Mouse (Mus musculus): ENCODE results near the gene Impg2. TPM values are rescaled to one million over a fixed set of nuclear protein-coding genes. Genes with fewer than 3 reads are reported as not detected.
A peak's percentile ranks its signal among the peaks of the same experiment; 100 is the strongest.

Impg2 gene
- total RNA-seq (2014; rRNA removed) (0.38 and 0.61 TPM in 2 replicates), polyA plus RNA-seq (2015; fragmentation: Nextera tagmentation; extraction: Ambion mirVana) (0.10 and 0.27 TPM in 2 replicates)

DNA sequence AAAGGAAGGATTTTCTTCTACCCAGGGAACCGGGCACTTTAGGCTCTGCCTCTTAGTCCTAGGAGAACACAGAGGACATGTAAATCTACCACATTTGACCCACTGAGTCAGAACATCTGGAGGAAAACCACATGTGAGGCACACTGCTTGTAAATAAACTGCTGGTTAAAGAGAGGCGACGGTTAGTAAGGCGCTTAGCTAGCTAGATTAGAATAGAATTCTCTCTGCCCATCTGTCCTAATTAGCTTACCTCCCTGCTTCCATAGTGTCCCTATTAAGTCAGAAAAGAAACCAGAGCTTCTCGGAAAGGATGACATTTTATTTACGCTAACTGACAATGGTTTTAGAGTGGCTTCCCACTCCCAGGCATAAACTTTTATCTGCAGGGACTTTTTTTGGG lies at the start of gene Impg2:
Impg2 (plus strand) TSS at position 263 of the 400 bp plus-strand sequence.
- TF ChIP-seq CTCF (IDR thresholded peaks at IDR 0.05): no peak
- Histone ChIP-seq H3K27ac (ENCODE audit: low read depth, low read length) (no peak within 1 kb of the TSS), H3K27me3 (ENCODE audit: insufficient read depth, low read length) (no peaks in the 10 kb centered on the region), H3K9me3 (ENCODE audit: low read length) (no peaks in the 10 kb centered on the region), H3K36me3 (ENCODE audit: insufficient read depth, low read length) (no peaks in the 10 kb centered on the region), H3K4me1 (ENCODE audit: insufficient read depth, low read length) (no peaks in the 10 kb centered on the region), H3K4me3 (ENCODE audit: low read depth, low read length) (no peak within 1 kb of the TSS), H3K9ac (replicated peaks; ENCODE audit: low read length, poor library complexity, severe bottlenecking) (no peak within 1 kb of the TSS), H3K4me2 (ENCODE audit: low read depth, low read length, poor library complexity, severe bottlenecking) (no peak within 1 kb of the TSS)
- ATAC-seq (ENCODE audit: low FRiP score) (no peak), DNase-seq (ENCODE audit: low spot score) (no peak)
- WGBS: 66% methylated on average over 6 of the region's 6 CpGs

DNA sequence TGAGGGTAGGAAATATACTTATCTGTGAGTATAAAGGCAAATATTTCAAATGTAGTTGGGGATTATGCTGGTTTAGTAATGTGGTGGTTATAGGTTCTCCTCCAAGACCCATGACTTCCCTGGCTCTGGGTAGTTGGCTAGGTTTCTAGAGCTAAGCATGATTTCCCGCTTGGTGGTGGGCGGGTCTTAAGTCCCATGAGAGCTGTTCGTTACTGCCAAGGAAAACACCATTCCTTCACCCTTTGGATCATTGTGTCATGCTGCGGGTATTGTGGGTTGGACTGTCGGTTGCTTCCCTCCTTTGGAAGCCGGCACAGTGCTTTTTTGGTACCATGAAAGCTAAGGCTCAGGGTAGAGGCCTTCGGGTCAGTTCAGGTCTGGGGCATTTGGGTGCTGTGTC lies 40.6 kb upstream of the Impg2 start:
- H3K27me3 ChIP-seq (ENCODE audit: insufficient read depth, low read length): no peaks in the 10 kb centered on the region
- no peak for TF ChIP-seq CTCF (IDR thresholded peaks at IDR 0.05)
- H3K9ac ChIP-seq (replicated peaks; ENCODE audit: low read length, poor library complexity, severe bottlenecking): no peak overlapping the region
- DNase-seq (ENCODE audit: low spot score) (no peak), ATAC-seq (ENCODE audit: low FRiP score) (no peak)
- no peaks in the 10 kb centered on the region for H3K4me1 ChIP-seq (ENCODE audit: insufficient read depth, low read length)
- H3K27ac ChIP-seq (ENCODE audit: low read depth, low read length): no peak overlapping the region
- H3K4me2 ChIP-seq (ENCODE audit: low read depth, low read length, poor library complexity, severe bottlenecking): no peak overlapping the region
- no peaks in the 10 kb centered on the region for H3K9me3 ChIP-seq (ENCODE audit: low read length)
- H3K36me3 ChIP-seq (ENCODE audit: insufficient read depth, low read length): peaks cover 8% of the 10 kb centered on the region
- 86% methylated on average over 7 of the region's 7 CpGs for WGBS
- no peak overlapping the region for H3K4me3 ChIP-seq (ENCODE audit: low read depth, low read length)

DNA sequence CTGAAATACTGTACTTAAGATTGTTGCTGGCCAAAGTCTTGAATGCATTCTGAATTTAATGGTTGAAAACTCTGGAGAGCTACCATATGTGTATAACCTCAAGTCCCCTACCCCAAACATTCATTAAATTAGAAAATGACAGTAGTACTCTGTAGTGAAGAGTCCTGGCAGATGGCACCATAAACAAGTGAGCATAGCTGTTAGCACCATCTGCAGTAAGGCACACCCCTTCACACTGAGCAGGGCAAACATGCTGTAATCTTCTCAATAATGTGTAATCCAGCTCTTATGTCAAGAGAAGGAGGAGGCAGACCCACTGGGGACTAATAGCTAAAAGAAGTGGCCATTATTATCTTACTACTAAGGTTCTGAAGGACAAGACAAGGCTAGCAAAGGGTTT lies 33.9 kb upstream of the Impg2 start:
- H3K9me3 ChIP-seq (ENCODE audit: low read length): no peaks in the 10 kb centered on the region
- H3K4me3 ChIP-seq (ENCODE audit: low read depth, low read length): no peak overlapping the region
- TF ChIP-seq CTCF (IDR thresholded peaks at IDR 0.05): no peak
- no peak overlapping the region for H3K4me2 ChIP-seq (ENCODE audit: low read depth, low read length, poor library complexity, severe bottlenecking)
- no peak overlapping the region for H3K9ac ChIP-seq (replicated peaks; ENCODE audit: low read length, poor library complexity, severe bottlenecking)
- peaks cover 24% of the 10 kb centered on the region for H3K36me3 ChIP-seq (ENCODE audit: insufficient read depth, low read length)
- no peaks in the 10 kb centered on the region for H3K27me3 ChIP-seq (ENCODE audit: insufficient read depth, low read length)
- ATAC-seq (ENCODE audit: low FRiP score) (no peak), DNase-seq (ENCODE audit: low spot score) (peak; percentile 18)
- H3K4me1 ChIP-seq (ENCODE audit: insufficient read depth, low read length): no peaks in the 10 kb centered on the region
- no peak overlapping the region for H3K27ac ChIP-seq (ENCODE audit: low read depth, low read length)

DNA sequence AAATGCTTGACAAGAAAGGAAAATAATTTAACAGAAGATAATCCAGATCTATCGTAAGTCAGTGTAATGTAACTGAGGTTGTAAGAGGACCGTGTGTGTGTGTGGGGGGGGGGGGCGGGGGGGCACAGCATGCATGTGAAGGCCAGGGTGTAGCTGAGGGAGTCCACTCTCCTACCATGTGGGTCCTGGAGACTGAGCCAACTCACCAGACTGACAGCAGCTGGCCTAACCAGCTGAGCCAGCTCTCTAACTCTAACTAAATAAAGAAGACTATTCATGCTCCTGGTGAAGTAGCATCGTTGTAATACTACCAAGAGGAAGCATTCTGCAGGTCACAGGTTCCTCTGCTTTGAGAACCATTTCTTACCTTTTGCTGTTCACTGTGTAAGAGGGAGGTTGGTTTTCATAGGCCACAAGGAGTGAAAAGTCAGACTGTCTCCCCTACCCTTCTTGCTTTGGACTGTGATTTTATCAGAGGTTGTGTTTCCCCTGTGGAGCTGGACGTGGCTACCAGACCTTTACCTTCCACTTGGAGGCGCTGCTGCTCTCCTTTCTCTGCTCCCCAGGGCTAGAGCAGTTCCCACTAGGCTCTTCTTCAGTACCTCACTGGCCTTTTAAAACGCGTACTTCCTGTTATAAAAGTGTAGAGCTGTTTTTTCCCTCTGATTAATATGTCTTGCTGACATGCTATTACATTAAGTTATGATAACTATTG lies 28.1 kb upstream of the Impg2 start:
- ATAC-seq (ENCODE audit: low FRiP score) (no peak), DNase-seq (ENCODE audit: low spot score) (peak; percentile 36)
- H3K4me1 ChIP-seq (ENCODE audit: insufficient read depth, low read length): no peaks in the 10 kb centered on the region
- peak; percentile 54 for TF ChIP-seq CTCF (IDR thresholded peaks at IDR 0.05)
- 70% methylated on average over 8 of the region's 8 CpGs for WGBS
- no peaks in the 10 kb centered on the region for H3K27me3 ChIP-seq (ENCODE audit: insufficient read depth, low read length)
- no peak overlapping the region for H3K27ac ChIP-seq (ENCODE audit: low read depth, low read length)
- H3K4me3 ChIP-seq (ENCODE audit: low read depth, low read length): no peak overlapping the region
- H3K4me2 ChIP-seq (ENCODE audit: low read depth, low read length, poor library complexity, severe bottlenecking): no peak overlapping the region
- no peaks in the 10 kb centered on the region for H3K9me3 ChIP-seq (ENCODE audit: low read length)
- H3K36me3 ChIP-seq (ENCODE audit: insufficient read depth, low read length): peaks cover 21% of the 10 kb centered on the region
- H3K9ac ChIP-seq (replicated peaks; ENCODE audit: low read length, poor library complexity, severe bottlenecking): no peak overlapping the region

DNA sequence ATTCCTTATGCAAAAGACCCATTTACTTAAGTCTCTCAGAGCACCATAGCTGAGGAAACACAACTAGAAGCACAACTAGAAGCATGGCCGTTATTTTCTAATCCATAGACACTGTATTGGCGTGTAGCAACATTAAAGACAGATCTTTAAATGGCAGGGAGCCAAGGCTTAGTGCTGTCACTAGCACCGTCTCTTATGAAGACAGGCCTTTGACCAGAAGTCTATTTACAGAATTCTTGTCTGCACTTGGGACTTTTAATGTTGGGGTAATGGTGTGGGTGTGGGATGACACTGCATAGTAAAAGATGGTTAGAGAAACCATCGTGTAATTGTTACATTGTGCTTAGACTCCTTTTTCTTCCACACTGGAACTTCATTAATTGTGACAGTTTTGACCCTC lies 17.2 kb upstream of the Impg2 start:
- DNase-seq (ENCODE audit: low spot score) (no peak), ATAC-seq (ENCODE audit: low FRiP score) (no peak)
- Histone ChIP-seq H3K4me3 (ENCODE audit: low read depth, low read length) (no peak overlapping the region), H3K9me3 (ENCODE audit: low read length) (no peaks in the 10 kb centered on the region), H3K4me1 (ENCODE audit: insufficient read depth, low read length) (no peaks in the 10 kb centered on the region), H3K4me2 (ENCODE audit: low read depth, low read length, poor library complexity, severe bottlenecking) (no peak overlapping the region), H3K27ac (ENCODE audit: low read depth, low read length) (no peak overlapping the region), H3K27me3 (ENCODE audit: insufficient read depth, low read length) (no peaks in the 10 kb centered on the region), H3K9ac (replicated peaks; ENCODE audit: low read length, poor library complexity, severe bottlenecking) (no peak overlapping the region), H3K36me3 (ENCODE audit: insufficient read depth, low read length) (peaks cover 34% of the 10 kb centered on the region)
- no peak for TF ChIP-seq CTCF (IDR thresholded peaks at IDR 0.05)
- 82% methylated on average over 4 of the region's 4 CpGs for WGBS

DNA sequence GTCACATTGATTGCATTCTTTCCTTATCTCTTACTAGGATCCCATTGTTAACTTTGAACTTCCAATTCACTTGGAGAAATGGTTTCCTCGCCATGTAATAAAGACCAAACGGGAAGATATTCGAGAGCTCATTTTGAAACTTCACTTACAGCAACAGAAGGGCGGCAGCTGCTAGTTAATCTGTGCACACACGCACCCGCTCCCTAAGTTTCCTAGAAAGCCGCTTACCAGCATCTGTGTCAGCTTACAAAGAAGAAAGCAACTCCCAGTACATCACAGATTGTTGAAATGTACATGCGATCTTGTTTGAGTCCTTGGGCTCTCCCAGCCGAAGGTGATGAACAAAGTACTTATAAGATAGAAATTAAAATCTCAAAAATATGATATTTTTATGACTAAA lies 15.9 kb upstream of the Impg2 start:
- no peak overlapping the region for H3K9ac ChIP-seq (replicated peaks; ENCODE audit: low read length, poor library complexity, severe bottlenecking)
- H3K9me3 ChIP-seq (ENCODE audit: low read length): no peaks in the 10 kb centered on the region
- no peak overlapping the region for H3K27ac ChIP-seq (ENCODE audit: low read depth, low read length)
- no peak overlapping the region for H3K4me3 ChIP-seq (ENCODE audit: low read depth, low read length)
- no peak for TF ChIP-seq CTCF (IDR thresholded peaks at IDR 0.05)
- WGBS: 85% methylated on average over 9 of the region's 9 CpGs
- no peaks in the 10 kb centered on the region for H3K4me1 ChIP-seq (ENCODE audit: insufficient read depth, low read length)
- H3K36me3 ChIP-seq (ENCODE audit: insufficient read depth, low read length): peaks cover 24% of the 10 kb centered on the region
- DNase-seq (ENCODE audit: low spot score) (peak; percentile 39), ATAC-seq (ENCODE audit: low FRiP score) (no peak)
- no peak overlapping the region for H3K4me2 ChIP-seq (ENCODE audit: low read depth, low read length, poor library complexity, severe bottlenecking)
- H3K27me3 ChIP-seq (ENCODE audit: insufficient read depth, low read length): no peaks in the 10 kb centered on the region

Measured in midbrain, postnatal 0 days (tissue).